Mouse (Mus musculus) MEL (cell line): Measurements from ENCODE around the gene Nudt22. TPM values are rescaled to one million over a fixed set of nuclear protein-coding genes. Genes with fewer than 3 reads are reported as not detected.

Experiments
- DNase-seq: peaks from one replicate; pipeline ENCODE4 v3.0.0; 2011; ENCODE audit warnings: low read depth, low spot score
- H3K27ac ChIP-seq: 2 replicates; pipeline ENCODE4 v1.5.1; 2012; ENCODE audit warnings: low read depth, mild to moderate bottlenecking, control low read depth, low read length, moderate library complexity; ENCODE audit not compliant: control insufficient read depth
- H3K27me3 ChIP-seq, 2 experiments: fragments of 150-350 bp in 1 of 2; sonication (generic) in 1 of 2; 2 replicates each; pipeline ENCODE4 v1.6.1; 2012; ENCODE audit warnings: low read length in 2 of 2, mild to moderate bottlenecking in 2 of 2, improper control_type of control experiment in 1 of 2, moderate library complexity in 1 of 2; ENCODE audit not compliant: insufficient read depth in 2 of 2, control insufficient read depth in 1 of 2
- H3K36me3 ChIP-seq, 2 experiments: 2 replicates each; pipeline ENCODE4 v1.6.1; 2012 to 2014; ENCODE audit warnings: low read length in 2 of 2, improper control_type of control experiment in 1 of 2, inconsistent platforms in 1 of 2, mild to moderate bottlenecking in 1 of 2; ENCODE audit not compliant: insufficient read depth in 2 of 2, control insufficient read depth in 1 of 2
- H3K4me1 ChIP-seq, 2 experiments: fragments of 150-350 bp in 1 of 2; sonication (generic) in 1 of 2; 2 replicates each; pipeline ENCODE4 v1.6.1; 2012; ENCODE audit warnings: low read length in 2 of 2, improper control_type of control experiment in 1 of 2, mild to moderate bottlenecking in 1 of 2; ENCODE audit not compliant: insufficient read depth in 2 of 2, control insufficient read depth in 1 of 2
- H3K4me3 ChIP-seq, 2 experiments: fragments of 150-350 bp in 1 of 2; sonication (generic) in 1 of 2; 2 replicates each; pipeline ENCODE4 v1.5.1; 2012; ENCODE audit warnings: low read depth in 2 of 2, low read length in 2 of 2, mild to moderate bottlenecking in 2 of 2, moderate library complexity in 2 of 2, control low read depth in 1 of 2, improper control_type of control experiment in 1 of 2; ENCODE audit not compliant: control insufficient read depth in 1 of 2, insufficient read depth in 1 of 2
- H3K79me2 ChIP-seq: 2 replicates; pipeline ENCODE4 v1.6.1; 2012; ENCODE audit warnings: mild to moderate bottlenecking, low read length, moderate library complexity; ENCODE audit not compliant: control insufficient read depth, poor library complexity, insufficient read depth
- H3K9ac ChIP-seq: 2 replicates; pipeline ENCODE4 v1.6.1; 2012; ENCODE audit warnings: low read depth, mild to moderate bottlenecking, control low read depth, low read length, moderate library complexity; ENCODE audit not compliant: control insufficient read depth, poor library complexity, severe bottlenecking
- H3K9me3 ChIP-seq: fragments of 150-350 bp; sonication (generic); replicated peaks from 2 replicates; pipeline ENCODE4 v1.6.1; 2012; ENCODE audit warnings: mild to moderate bottlenecking, low read length, improper control_type of control experiment, moderate library complexity; ENCODE audit not compliant: insufficient read depth
- CHD1 ChIP-seq: IDR thresholded peaks from 2 replicates; pipeline ENCODE4 v1.6.1; 2012; ENCODE audit warnings: low read depth, mild to moderate bottlenecking, inconsistent platforms, low read length, improper control_type of control experiment
- CHD2 ChIP-seq: IDR thresholded peaks from 2 replicates; pipeline ENCODE4 v1.6.1; 2011; ENCODE audit warnings: low read length, improper control_type of control experiment
- CTCF ChIP-seq, 3 experiments: IDR thresholded peaks in 2 of 3; conservative IDR thresholded peaks in 1 of 3; 2 replicates each; pipeline ENCODE4 v1.5.1; 2011 to 2012; ENCODE audit warnings: low read length in 3 of 3, low read depth in 2 of 3, mild to moderate bottlenecking in 2 of 3, improper control_type of control experiment in 1 of 3, inconsistent platforms in 1 of 3, mixed read lengths in 1 of 3, moderate library complexity in 1 of 3; ENCODE audit not compliant: control insufficient read depth in 1 of 3, insufficient read depth in 1 of 3, poor library complexity in 1 of 3, severe bottlenecking in 1 of 3
- E2F4 ChIP-seq: IDR thresholded peaks from 2 replicates; pipeline ENCODE4 v1.6.1; 2011; ENCODE audit warnings: low read depth, low read length, improper control_type of control experiment, borderline replicate concordance
- ELF1 ChIP-seq: IDR thresholded peaks from 2 replicates; pipeline ENCODE4 v1.6.1; 2014; ENCODE audit warnings: low read depth, mild to moderate bottlenecking, inconsistent platforms, low read length, improper control_type of control experiment, moderate library complexity
- EP300 ChIP-seq, 2 experiments: IDR thresholded peaks; 2 replicates each; pipeline ENCODE4 v1.6.1; 2011; ENCODE audit warnings: improper control_type of control experiment in 2 of 2, low read length in 2 of 2, low read depth in 1 of 2, mild to moderate bottlenecking in 1 of 2
- GATA1 ChIP-seq: IDR thresholded peaks from 2 replicates; pipeline ENCODE4 v1.6.1; 2011; ENCODE audit warnings: low read depth, low read length, improper control_type of control experiment
- HCFC1 ChIP-seq: IDR thresholded peaks from 2 replicates; pipeline ENCODE4 v1.6.1; 2012; ENCODE audit warnings: low read depth, mild to moderate bottlenecking, inconsistent platforms, low read length, improper control_type of control experiment, moderate library complexity
- JUND ChIP-seq: IDR thresholded peaks from 2 replicates; pipeline ENCODE4 v1.6.1; 2011; ENCODE audit warnings: low read depth, mild to moderate bottlenecking, improper control_type of control experiment, low read length
- MAZ ChIP-seq: IDR thresholded peaks from 2 replicates; pipeline ENCODE4 v1.6.1; 2012; ENCODE audit warnings: low read depth, mild to moderate bottlenecking, inconsistent platforms, low read length, improper control_type of control experiment
- MXI1 ChIP-seq: IDR thresholded peaks from 2 replicates; pipeline ENCODE4 v1.6.1; 2011; ENCODE audit warnings: mild to moderate bottlenecking, low read depth, low read length, improper control_type of control experiment
- NRF1 ChIP-seq: IDR thresholded peaks from 2 replicates; pipeline ENCODE4 v1.6.1; 2014; ENCODE audit warnings: low read depth, mild to moderate bottlenecking, inconsistent platforms, low read length, improper control_type of control experiment, moderate library complexity; ENCODE audit not compliant: poor library complexity, insufficient read depth, severe bottlenecking
- POLR2AphosphoS5 ChIP-seq: IDR thresholded peaks from 2 replicates; pipeline ENCODE4 v1.6.1; 2012; ENCODE audit warnings: low read depth, borderline replicate concordance, mild to moderate bottlenecking, inconsistent platforms, low read length, moderate library complexity, mixed read lengths
- SMC3 ChIP-seq: IDR thresholded peaks from 2 replicates; pipeline ENCODE4 v1.6.1; 2011; ENCODE audit warnings: low read depth, low read length, improper control_type of control experiment
- TAL1 ChIP-seq: IDR thresholded peaks from 2 replicates; pipeline ENCODE4 v1.6.1; 2012; ENCODE audit warnings: mild to moderate bottlenecking, inconsistent platforms, low read length, moderate library complexity, mixed read lengths
- ZC3H11A ChIP-seq: IDR thresholded peaks from 2 replicates; pipeline ENCODE4 v1.6.1; 2012; ENCODE audit warnings: low read depth, mild to moderate bottlenecking, inconsistent platforms, low read length, improper control_type of control experiment
- ZKSCAN1 ChIP-seq: IDR thresholded peaks from 2 replicates; pipeline ENCODE4 v1.6.1; 2012; ENCODE audit warnings: low read depth, mild to moderate bottlenecking, inconsistent platforms, low read length, improper control_type of control experiment, moderate library complexity
- ZMIZ1 ChIP-seq: IDR thresholded peaks from 2 replicates; pipeline ENCODE4 v1.6.1; 2012; ENCODE audit warnings: low read depth, mild to moderate bottlenecking, inconsistent platforms, low read length, improper control_type of control experiment, moderate library complexity
- polyA plus RNA-seq, 2 experiments: library from polyadenylated mRNA; stranded (reverse) in 1 of 2; unstranded in 1 of 2; fragments of >175 nt in 1 of 2; fragments of >200 nt in 1 of 2; gene quantifications; 2 replicates each; pipeline versions ENCODE4 v1.2.1 to v1.2.4; 2012; ENCODE audit warnings: low replicate concordance in 2 of 2, low read depth in 1 of 2; ENCODE audit not compliant: insufficient read length in 2 of 2, insufficient read depth in 1 of 2, missing spikeins in 1 of 2
- total RNA-seq: library from RNA; depleted of rRNA; stranded (reverse); fragments of 300-350 nt; gene quantifications from 2 replicates; pipeline ENCODE4 v1.2.3, GENCODE M21; 2012

Gene Nudt22
- total and polyA plus RNA-seq, 3 experiments, result 30.8 to 32.1 TPM; not detected in 1

DNA sequence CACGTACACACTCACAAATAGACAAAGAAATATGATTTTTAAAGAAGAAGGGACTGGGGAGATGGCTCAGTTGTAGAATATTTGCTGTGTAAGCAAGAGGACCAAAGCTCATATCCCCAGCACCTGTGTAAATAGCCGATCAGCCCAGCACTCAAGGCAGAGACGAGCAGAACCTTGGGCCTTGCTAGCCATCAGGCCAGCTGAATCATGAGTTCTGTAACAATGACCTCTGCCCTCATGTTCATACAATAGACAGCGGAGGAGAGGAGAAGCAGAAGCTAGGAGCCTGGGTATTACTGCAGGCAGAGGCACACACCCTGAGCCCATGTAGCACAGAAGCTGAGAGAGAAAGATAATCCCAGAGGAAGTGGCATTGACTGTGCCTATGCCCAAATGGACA lies 16.5 kb upstream of the Nudt22 start:
- Histone ChIP-seq H3K27ac (no peak overlapping the region), H3K27me3 (no peaks in the 10 kb centered on the region), H3K36me3 (peaks cover 14 to 15% of the 10 kb centered on the region in 2 experiments), H3K79me2 (peaks cover 14% of the 10 kb centered on the region), H3K9me3 (no peaks in the 10 kb centered on the region), H3K9ac (no peak overlapping the region), H3K4me3 (no peak overlapping the region), H3K4me1 (peaks cover 3 to 11% of the 10 kb centered on the region in 2 experiments)
- TF ChIP-seq E2F4, result no peak
- no peak for TF ChIP-seq ZC3H11A
- no peak for TF ChIP-seq HCFC1
- TF ChIP-seq EP300 (IDR thresholded peaks at IDR 0.05; ENCODE audit: low read depth in 1 of 2, low read length in 2 of 2), result no peak
- no peak for TF ChIP-seq CHD1
- no peak for TF ChIP-seq JUND
- no peak for TF ChIP-seq TAL1
- TF ChIP-seq SMC3, result no peak
- no peak for DNase-seq

- Histone ChIP-seq H3K36me3 (peaks cover 0 to 22% of the 10 kb centered on the region in 2 experiments; a peak in 2 of 4 replicates), H3K27ac (no peak overlapping the region), H3K9me3 (no peaks in the 10 kb centered on the region), H3K4me3 (no peak overlapping the region), H3K79me2 (no peaks in the 10 kb centered on the region), H3K27me3 (no peaks in the 10 kb centered on the region), H3K9ac (no peak overlapping the region), H3K4me1 (no peaks in the 10 kb centered on the region)
- TF ChIP-seq CHD1, result no peak
- no peak for TF ChIP-seq ZC3H11A
- no peak for TF ChIP-seq MXI1
- TF ChIP-seq TAL1, result no peak
- TF ChIP-seq ZMIZ1, result no peak
- TF ChIP-seq NRF1, result no peak
- no peak for TF ChIP-seq CHD2
- TF ChIP-seq CTCF (IDR thresholded peaks at IDR 0.05 in 2 of 3, conservative IDR thresholded peaks at IDR 0.05 in 1 of 3; ENCODE audit: control insufficient read depth in 1 of 3, insufficient read depth in 1 of 3, low read depth in 2 of 3, low read length in 3 of 3, poor library complexity in 1 of 3, severe bottlenecking in 1 of 3), result no peak
- TF ChIP-seq ZKSCAN1, result no peak
- TF ChIP-seq POLR2AphosphoS5, result no peak
- no peak for TF ChIP-seq HCFC1
- TF ChIP-seq GATA1, result no peak
- no peak for TF ChIP-seq MAZ
- no peak for TF ChIP-seq ELF1
- TF ChIP-seq EP300 (IDR thresholded peaks at IDR 0.05; ENCODE audit: low read depth in 1 of 2, low read length in 2 of 2), result no peak
- no peak for DNase-seq
Observed at GRCm38 (mm10) chr19:7006892-7007593, 11.1 kb upstream of the Nudt22 start.
